Mouse (Mus musculus): ENCODE data around the gene Plpp6. TPM values are rescaled to one million over a fixed set of nuclear protein-coding genes. Genes with fewer than 3 reads are reported as not detected.

Gene Plpp6
- total and polyA plus RNA-seq, 3 experiments, result 4.9 to 7.4 (median 6.6) TPM

- Histone ChIP-seq H3K4me3 (no peak overlapping the region), H3K27me3 (ENCODE audit: control insufficient read depth, insufficient read depth, low read length) (no peaks in the 10 kb centered on the region), H3K27ac (no peak overlapping the region), H3K36me3 (ENCODE audit: control insufficient read depth, insufficient read depth, low read length) (no peaks in the 10 kb centered on the region), H3K4me1 (ENCODE audit: control insufficient read depth, insufficient read depth, low read length) (no peaks in the 10 kb centered on the region), H3K9ac (ENCODE audit: low read depth, low read length) (no peak overlapping the region), H3K79me2 (replicated peaks; ENCODE audit: control insufficient read depth, insufficient read depth, low read length) (no peaks in the 10 kb centered on the region)
- DNase-seq, result no peak
- intact Hi-C loops (cut with DNase I), result no loop called here
- 91% methylated on average over 5 of the region's 5 CpGs for WGBS
- no peak for TF ChIP-seq POLR2A (IDR thresholded peaks at IDR 0.05; ENCODE audit: insufficient read depth, low read depth, low read length)
- no peak for TF ChIP-seq EP300 (IDR thresholded peaks at IDR 0.05; ENCODE audit: insufficient read depth, low read depth, low read length)
- no peak for TF ChIP-seq CTCF (IDR thresholded peaks at IDR 0.05)
Observed at GRCm38 (mm10) chr19:28926366-28926765, 37.4 kb upstream of the Plpp6 start.

GRCm38 (mm10) chr19:28927396-28927795 lies 36.4 kb upstream of the Plpp6 start:
- H3K9ac ChIP-seq (ENCODE audit: low read depth, low read length), result no peak overlapping the region
- no peak overlapping the region for H3K4me3 ChIP-seq
- intact Hi-C loops (cut with DNase I), result no loop called here
- 11% methylated on average over 4 of the region's 4 CpGs for WGBS
- DNase-seq, result no peak
- no peaks in the 10 kb centered on the region for H3K27me3 ChIP-seq (ENCODE audit: control insufficient read depth, insufficient read depth, low read length)
- H3K27ac ChIP-seq, result no peak overlapping the region
- no peaks in the 10 kb centered on the region for H3K79me2 ChIP-seq (replicated peaks; ENCODE audit: control insufficient read depth, insufficient read depth, low read length)
- H3K4me1 ChIP-seq (ENCODE audit: control insufficient read depth, insufficient read depth, low read length), result no peaks in the 10 kb centered on the region
- H3K36me3 ChIP-seq (ENCODE audit: control insufficient read depth, insufficient read depth, low read length), result no peaks in the 10 kb centered on the region
- TF ChIP-seq CTCF (IDR thresholded peaks at IDR 0.05) (no peak), POLR2A (IDR thresholded peaks at IDR 0.05; ENCODE audit: insufficient read depth, low read depth, low read length) (no peak), EP300 (IDR thresholded peaks at IDR 0.05; ENCODE audit: insufficient read depth, low read depth, low read length) (no peak)

- Histone ChIP-seq H3K27ac (no peak overlapping the region), H3K27me3 (ENCODE audit: control insufficient read depth, insufficient read depth, low read length) (no peaks in the 10 kb centered on the region), H3K79me2 (replicated peaks; ENCODE audit: control insufficient read depth, insufficient read depth, low read length) (no peaks in the 10 kb centered on the region), H3K4me3 (no peak overlapping the region), H3K36me3 (ENCODE audit: control insufficient read depth, insufficient read depth, low read length) (no peaks in the 10 kb centered on the region), H3K9ac (ENCODE audit: low read depth, low read length) (no peak overlapping the region), H3K4me1 (ENCODE audit: control insufficient read depth, insufficient read depth, low read length) (no peaks in the 10 kb centered on the region)
- intact Hi-C loops (cut with DNase I), result no loop called here
- TF ChIP-seq CTCF (IDR thresholded peaks at IDR 0.05) (no peak), POLR2A (IDR thresholded peaks at IDR 0.05; ENCODE audit: insufficient read depth, low read depth, low read length) (no peak), EP300 (IDR thresholded peaks at IDR 0.05; ENCODE audit: insufficient read depth, low read depth, low read length) (no peak)
- DNase-seq, result no peak
Observed at GRCm38 (mm10) chr19:28929034-28929433, 34.7 kb upstream of the Plpp6 start.

DNA sequence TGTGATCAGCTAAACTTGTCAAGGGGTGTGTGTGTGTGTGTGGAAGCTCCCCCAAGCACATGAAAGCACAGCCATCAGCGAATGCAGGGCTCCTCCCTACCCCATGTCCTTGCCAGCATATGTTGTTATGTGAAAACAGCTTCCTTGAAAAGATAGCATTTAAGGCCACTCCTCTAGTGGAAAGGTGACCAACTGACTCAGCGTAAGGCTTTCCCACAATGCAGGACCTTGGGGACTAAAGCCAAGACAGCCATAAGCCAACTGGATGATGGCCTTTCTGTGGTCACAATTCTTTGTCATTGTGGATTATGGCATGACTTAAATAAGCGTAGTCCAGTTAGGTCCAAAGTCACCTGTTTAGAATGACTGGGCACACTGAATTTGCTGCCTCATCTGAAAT lies 28.9 kb upstream of the Plpp6 start:
- DNase-seq, result no peak
- no peaks in the 10 kb centered on the region for H3K27me3 ChIP-seq (ENCODE audit: control insufficient read depth, insufficient read depth, low read length)
- peaks cover 1% of the 10 kb centered on the region; the same call in 1 of the 2 replicates for H3K4me1 ChIP-seq (ENCODE audit: control insufficient read depth, insufficient read depth, low read length)
- H3K79me2 ChIP-seq (replicated peaks; ENCODE audit: control insufficient read depth, insufficient read depth, low read length), result no peaks in the 10 kb centered on the region
- intact Hi-C loops (cut with DNase I), result no loop called here
- H3K4me3 ChIP-seq, result no peak overlapping the region
- no peaks in the 10 kb centered on the region for H3K36me3 ChIP-seq (ENCODE audit: control insufficient read depth, insufficient read depth, low read length)
- H3K9ac ChIP-seq (ENCODE audit: low read depth, low read length), result no peak overlapping the region
- TF ChIP-seq EP300 (IDR thresholded peaks at IDR 0.05; ENCODE audit: insufficient read depth, low read depth, low read length), result no peak
- TF ChIP-seq POLR2A (IDR thresholded peaks at IDR 0.05; ENCODE audit: insufficient read depth, low read depth, low read length), result no peak
- no peak for TF ChIP-seq CTCF (IDR thresholded peaks at IDR 0.05)
- no peak overlapping the region for H3K27ac ChIP-seq
- 69% methylated on average over 3 of the region's 3 CpGs for WGBS

- Histone ChIP-seq H3K27me3 (ENCODE audit: control insufficient read depth, insufficient read depth, low read length) (no peaks in the 10 kb centered on the region), H3K36me3 (ENCODE audit: control insufficient read depth, insufficient read depth, low read length) (no peaks in the 10 kb centered on the region), H3K27ac (peak overlapping the region; percentile 58), H3K4me1 (ENCODE audit: control insufficient read depth, insufficient read depth, low read length) (peaks cover 4% of the 10 kb centered on the region; the same call in 1 of the 2 replicates), H3K9ac (ENCODE audit: low read depth, low read length) (no peak overlapping the region), H3K79me2 (replicated peaks; ENCODE audit: control insufficient read depth, insufficient read depth, low read length) (no peaks in the 10 kb centered on the region), H3K4me3 (no peak overlapping the region)
- intact Hi-C loops (cut with DNase I), result no loop called here
- WGBS, result 30% methylated on average over 9 of the region's 9 CpGs
- TF ChIP-seq EP300 (IDR thresholded peaks at IDR 0.05; ENCODE audit: insufficient read depth, low read depth, low read length), result 0 out of 2 replicates have a peak, but pooled peaks have one; percentile 22
- no peak for TF ChIP-seq CTCF (IDR thresholded peaks at IDR 0.05)
- TF ChIP-seq POLR2A (IDR thresholded peaks at IDR 0.05; ENCODE audit: insufficient read depth, low read depth, low read length), result 0 out of 2 replicates have a peak, but pooled peaks have one; percentile 14
- DNase-seq, result peak; percentile 38 to 53
Observed at GRCm38 (mm10) chr19:28940135-28940874, 23.4 kb upstream of the Plpp6 start.

DNA sequence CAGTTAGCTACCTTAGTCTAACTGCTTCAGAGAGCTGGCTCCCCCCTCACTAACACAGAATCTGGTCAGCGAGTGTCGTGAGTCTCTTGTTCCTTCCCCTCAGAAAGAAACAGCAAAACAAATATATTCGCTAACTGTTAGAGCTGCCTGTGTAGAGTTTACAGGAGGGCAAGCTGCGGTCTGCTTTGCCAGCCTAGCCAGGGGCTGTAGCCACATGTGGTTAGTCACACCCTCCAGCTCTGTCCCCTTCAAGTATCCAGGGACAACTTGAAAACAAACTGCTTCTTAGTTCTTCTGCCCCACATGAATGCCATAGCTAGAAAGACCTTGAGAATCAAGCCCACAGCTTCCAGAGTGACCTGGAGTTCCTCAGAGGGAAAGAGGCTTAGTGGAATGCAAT lies 22.5 kb upstream of the Plpp6 start:
- H3K27ac ChIP-seq, result peak overlapping the region; percentile 58
- DNase-seq, result no peak
- TF ChIP-seq EP300 (IDR thresholded peaks at IDR 0.05; ENCODE audit: insufficient read depth, low read depth, low read length) (no peak), POLR2A (IDR thresholded peaks at IDR 0.05; ENCODE audit: insufficient read depth, low read depth, low read length) (no peak), CTCF (IDR thresholded peaks at IDR 0.05) (no peak)
- no peaks in the 10 kb centered on the region for H3K36me3 ChIP-seq (ENCODE audit: control insufficient read depth, insufficient read depth, low read length)
- intact Hi-C loops (cut with DNase I), result no loop called here
- H3K27me3 ChIP-seq (ENCODE audit: control insufficient read depth, insufficient read depth, low read length), result no peaks in the 10 kb centered on the region
- H3K4me1 ChIP-seq (ENCODE audit: control insufficient read depth, insufficient read depth, low read length), result peaks cover 4% of the 10 kb centered on the region; the same call in 1 of the 2 replicates
- no peak overlapping the region for H3K4me3 ChIP-seq
- 69% methylated on average over 4 of the region's 4 CpGs for WGBS
- no peak overlapping the region for H3K9ac ChIP-seq (ENCODE audit: low read depth, low read length)
- H3K79me2 ChIP-seq (replicated peaks; ENCODE audit: control insufficient read depth, insufficient read depth, low read length), result no peaks in the 10 kb centered on the region

Measured in heart, adult 2 months (tissue).